Mouse (Mus musculus): ENCODE results near the gene Psmd6. TPM values are rescaled to one million over a fixed set of nuclear protein-coding genes. Genes with fewer than 3 reads are reported as not detected.

Psmd6 gene
- polyA plus RNA-seq, 1 experiment from 2014 or later, result 218 TPM

DNA sequence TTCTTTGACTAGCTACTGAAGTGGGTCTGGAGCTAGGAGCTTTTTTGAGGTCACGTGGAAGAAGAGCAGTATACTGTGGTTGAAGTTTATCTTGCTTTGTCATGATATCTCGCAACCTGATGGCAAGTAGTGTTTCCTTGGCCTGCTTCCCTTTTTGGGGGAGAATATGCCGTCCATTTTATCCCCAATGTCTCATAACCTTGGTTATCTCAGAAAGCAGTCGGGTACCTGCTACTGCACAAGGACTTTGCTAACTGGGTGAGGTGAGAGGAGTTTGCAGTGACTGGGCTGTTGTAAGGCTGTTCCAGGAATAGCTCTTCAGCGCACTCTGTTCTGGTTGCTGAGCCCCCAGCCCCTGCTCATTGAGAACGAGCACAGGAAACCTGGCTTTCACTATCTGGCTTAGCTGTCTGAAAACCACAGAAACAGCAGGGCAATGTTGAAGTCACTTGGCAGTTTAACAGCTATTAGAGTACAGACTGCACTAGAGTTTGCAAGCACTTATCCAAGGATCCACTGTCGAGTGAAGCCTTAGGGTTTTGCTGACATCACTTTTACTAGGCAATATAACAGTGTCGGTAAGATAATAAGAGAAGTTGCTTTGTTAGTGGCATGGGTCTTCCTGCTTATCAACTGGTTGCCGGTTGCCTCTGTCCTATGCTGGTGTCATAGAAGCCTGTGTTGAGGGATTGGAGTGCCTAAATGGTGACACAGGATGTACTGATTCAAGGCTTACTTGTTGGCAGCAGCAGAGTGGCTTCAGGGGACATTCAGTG, 32.6 kb downstream of the Psmd6 start:
- H3K4me2 ChIP-seq (ENCODE audit: low read depth, low read length), result no peak overlapping the region
- no peak overlapping the region for H3K9ac ChIP-seq (ENCODE audit: low read length)
- no peak overlapping the region for H3K27ac ChIP-seq (ENCODE audit: low read length)
- WGBS, result 76% methylated on average over 9 of the region's 9 CpGs
- no peaks in the 10 kb centered on the region for H3K27me3 ChIP-seq (ENCODE audit: control insufficient read depth, insufficient read depth, low read length)
- no peaks in the 10 kb centered on the region for H3K9me3 ChIP-seq (replicated peaks; ENCODE audit: control insufficient read depth, low read length)
- H3K4me3 ChIP-seq (replicated peaks; ENCODE audit: low read length), result no peak overlapping the region
- H3K36me3 ChIP-seq (ENCODE audit: control insufficient read depth, insufficient read depth, low read length), result peaks cover 13% of the 10 kb centered on the region
- H3K4me1 ChIP-seq (ENCODE audit: control insufficient read depth, insufficient read depth, low read length), result no peaks in the 10 kb centered on the region
- ATAC-seq (ENCODE audit: insufficient read depth, low FRiP score), result no peak

DNA sequence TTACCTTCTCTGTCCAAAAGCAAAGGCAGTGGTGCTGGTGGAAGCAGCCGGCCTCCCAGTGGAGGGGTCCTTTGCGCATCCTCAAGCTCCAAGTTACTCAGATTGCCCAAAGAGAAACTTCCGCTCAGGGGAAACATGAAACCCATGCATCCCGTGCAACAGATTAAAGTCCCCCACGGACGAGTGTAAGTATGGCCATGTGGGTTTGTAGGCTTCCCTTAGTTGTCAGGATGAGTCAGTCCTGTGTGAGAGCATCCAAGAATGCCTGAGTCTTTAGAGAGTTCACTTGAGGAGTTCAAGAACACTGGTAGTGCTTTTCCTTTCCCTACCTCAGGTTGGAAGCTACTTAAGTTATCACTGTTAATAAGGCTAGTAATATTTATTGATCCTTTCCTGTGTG, 33.4 kb downstream of the Psmd6 start:
- H3K4me1 ChIP-seq (ENCODE audit: control insufficient read depth, insufficient read depth, low read length), result no peaks in the 10 kb centered on the region
- ATAC-seq (ENCODE audit: insufficient read depth, low FRiP score), result no peak

DNA sequence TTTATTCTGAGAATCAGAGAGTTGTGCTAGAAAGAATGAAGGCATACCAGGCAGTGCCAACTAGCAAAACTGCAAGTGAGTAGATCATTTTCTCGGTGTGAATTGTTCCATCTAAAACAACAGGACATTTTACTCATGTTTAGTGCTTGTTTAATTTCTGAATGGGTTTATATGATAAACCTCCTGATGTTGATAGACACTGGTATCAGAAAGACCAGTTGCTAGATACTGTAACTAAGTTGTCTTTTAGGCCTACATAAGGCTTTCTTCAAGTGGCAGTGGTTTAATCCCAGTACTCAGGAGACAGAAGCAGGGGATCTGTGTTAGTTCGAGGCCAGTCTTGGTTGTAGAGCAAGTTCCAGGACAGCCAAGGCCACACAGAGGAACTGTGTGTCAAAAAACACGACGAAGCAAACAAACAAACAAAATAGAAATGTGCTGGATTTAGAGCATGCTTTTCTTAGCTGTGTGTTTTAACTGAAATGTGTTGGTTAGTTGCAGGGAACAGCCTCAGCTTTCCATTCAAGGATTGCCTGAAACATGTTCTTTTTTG, 34.0 kb downstream of the Psmd6 start:
- no peaks in the 10 kb centered on the region for H3K9me3 ChIP-seq (replicated peaks; ENCODE audit: control insufficient read depth, low read length)

More for the DNA sequence above, 33.4 kb downstream of the Psmd6 start:
- H3K4me3 ChIP-seq (replicated peaks; ENCODE audit: low read length), result no peak overlapping the region
- H3K4me2 ChIP-seq (ENCODE audit: low read depth, low read length), result no peak overlapping the region
- H3K27me3 ChIP-seq (ENCODE audit: control insufficient read depth, insufficient read depth, low read length), result no peaks in the 10 kb centered on the region
- peaks cover 7% of the 10 kb centered on the region for H3K36me3 ChIP-seq (ENCODE audit: control insufficient read depth, insufficient read depth, low read length)
- no peak overlapping the region for H3K27ac ChIP-seq (ENCODE audit: low read length)
- no peak overlapping the region for H3K9ac ChIP-seq (ENCODE audit: low read length)
- H3K9me3 ChIP-seq (replicated peaks; ENCODE audit: control insufficient read depth, low read length), result no peaks in the 10 kb centered on the region
- WGBS, result 80% methylated on average over 6 of the region's 6 CpGs

DNA sequence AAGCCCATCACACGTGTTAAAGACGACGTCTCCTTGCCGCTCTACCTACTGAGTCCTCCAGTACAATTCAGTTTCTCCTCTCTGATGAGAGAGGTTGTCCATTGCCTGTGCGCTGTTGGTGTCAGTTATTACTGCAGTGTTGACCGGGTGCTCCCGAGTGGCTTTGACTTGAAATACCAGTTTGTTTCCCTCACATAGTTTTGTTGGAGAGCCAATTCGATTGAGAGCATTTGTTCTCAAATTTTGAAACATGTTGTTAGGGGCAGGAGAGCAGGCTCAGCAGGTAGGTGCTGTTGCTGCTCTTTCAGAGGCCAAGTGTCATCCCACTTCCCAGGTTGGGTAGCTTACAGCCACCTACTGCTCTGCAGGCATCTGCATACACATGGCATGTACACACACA, 37.0 kb downstream of the Psmd6 start:
- no peaks in the 10 kb centered on the region for H3K9me3 ChIP-seq (replicated peaks; ENCODE audit: control insufficient read depth, low read length)
- ATAC-seq (ENCODE audit: insufficient read depth, low FRiP score), result no peak
- no peaks in the 10 kb centered on the region for H3K27me3 ChIP-seq (ENCODE audit: control insufficient read depth, insufficient read depth, low read length)
- H3K27ac ChIP-seq (ENCODE audit: low read length), result no peak overlapping the region; the same call in 1 of the 2 replicates
- H3K4me2 ChIP-seq (ENCODE audit: low read depth, low read length), result no peak overlapping the region
- H3K4me3 ChIP-seq (replicated peaks; ENCODE audit: low read length), result no peak overlapping the region
- H3K4me1 ChIP-seq (ENCODE audit: control insufficient read depth, insufficient read depth, low read length), result no peaks in the 10 kb centered on the region
- H3K9ac ChIP-seq (ENCODE audit: low read length), result no peak overlapping the region
- WGBS, result 88% methylated on average over 8 of the region's 8 CpGs
- H3K36me3 ChIP-seq (ENCODE audit: control insufficient read depth, insufficient read depth, low read length), result no peaks in the 10 kb centered on the region

More for the DNA sequence above, 34.0 kb downstream of the Psmd6 start:
- peaks cover 7% of the 10 kb centered on the region for H3K36me3 ChIP-seq (ENCODE audit: control insufficient read depth, insufficient read depth, low read length)
- H3K27me3 ChIP-seq (ENCODE audit: control insufficient read depth, insufficient read depth, low read length), result no peaks in the 10 kb centered on the region
- no peak overlapping the region for H3K4me2 ChIP-seq (ENCODE audit: low read depth, low read length)
- no peak for ATAC-seq (ENCODE audit: insufficient read depth, low FRiP score)
- no peaks in the 10 kb centered on the region for H3K4me1 ChIP-seq (ENCODE audit: control insufficient read depth, insufficient read depth, low read length)
- no peak overlapping the region for H3K27ac ChIP-seq (ENCODE audit: low read length)
- no peak overlapping the region for H3K9ac ChIP-seq (ENCODE audit: low read length)
- H3K4me3 ChIP-seq (replicated peaks; ENCODE audit: low read length), result no peak overlapping the region
- 87% methylated on average over 4 of the region's 4 CpGs for WGBS

DNA sequence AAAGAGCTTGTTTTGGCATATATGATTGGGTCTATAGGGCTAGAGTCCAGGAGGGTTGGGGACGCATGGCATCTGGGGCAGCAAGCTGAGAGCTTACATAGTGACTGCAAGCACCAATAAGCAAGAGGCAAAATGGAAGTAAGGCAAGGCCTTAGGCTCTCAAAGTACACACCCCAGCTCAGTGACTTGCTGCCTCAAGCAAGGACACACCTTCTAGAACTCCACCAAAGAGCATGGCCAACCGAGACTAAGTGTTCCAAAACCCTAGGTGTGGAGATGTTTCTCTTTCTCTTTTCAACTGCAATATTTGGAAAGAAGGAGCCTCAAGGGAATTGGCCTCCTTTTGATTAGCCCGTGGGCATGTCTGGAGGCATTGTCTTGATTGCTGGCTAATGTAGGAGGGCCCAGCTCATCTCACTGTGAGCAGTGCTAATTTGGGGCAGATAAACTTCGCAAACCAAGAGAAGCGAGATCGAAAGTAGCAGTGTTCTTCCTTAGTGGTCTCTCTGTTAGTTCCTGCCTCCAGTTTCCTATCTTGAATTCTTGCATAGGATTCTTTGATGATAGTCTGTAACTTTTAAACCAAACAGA, 40.1 kb downstream of the Psmd6 start:
- H3K4me3 ChIP-seq (replicated peaks; ENCODE audit: low read length), result no peak overlapping the region
- no peaks in the 10 kb centered on the region for H3K27me3 ChIP-seq (ENCODE audit: control insufficient read depth, insufficient read depth, low read length)
- no peak for ATAC-seq (ENCODE audit: insufficient read depth, low FRiP score)
- H3K4me1 ChIP-seq (ENCODE audit: control insufficient read depth, insufficient read depth, low read length), result no peaks in the 10 kb centered on the region
- 0 out of 2 replicates have a peak, but pooled peaks cover 3% of the 10 kb centered on the region for H3K36me3 ChIP-seq (ENCODE audit: control insufficient read depth, insufficient read depth, low read length)
- no peak overlapping the region for H3K27ac ChIP-seq (ENCODE audit: low read length)
- H3K9ac ChIP-seq (ENCODE audit: low read length), result no peak overlapping the region
- no peak overlapping the region for H3K4me2 ChIP-seq (ENCODE audit: low read depth, low read length)
- 90% methylated on average over 6 of the region's 6 CpGs for WGBS
- no peaks in the 10 kb centered on the region for H3K9me3 ChIP-seq (replicated peaks; ENCODE audit: control insufficient read depth, low read length)

DNA sequence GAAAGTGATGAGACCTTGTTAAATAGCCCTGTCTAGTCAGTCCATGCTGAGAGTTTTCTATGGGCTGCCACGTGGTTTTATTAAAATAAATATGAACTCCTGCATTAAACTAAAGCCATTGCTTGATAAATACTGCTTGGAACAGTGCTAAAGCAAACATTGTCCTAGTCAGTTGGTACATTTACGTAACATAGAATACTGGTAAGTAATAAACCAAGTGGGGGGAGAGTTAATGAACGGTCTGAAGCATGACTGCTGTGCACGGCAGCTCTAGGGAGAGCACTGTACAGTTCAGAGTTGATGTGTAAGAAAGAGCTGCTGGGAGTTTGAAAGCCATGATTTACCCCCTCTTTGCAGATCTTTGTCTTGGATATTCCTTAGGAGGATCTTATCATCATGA, 49.3 kb downstream of the Psmd6 start:
- WGBS, result 26% methylated on average over 4 of the region's 4 CpGs
- Histone ChIP-seq H3K4me1 (ENCODE audit: control insufficient read depth, insufficient read depth, low read length) (peaks cover 33% of the 10 kb centered on the region), H3K27me3 (ENCODE audit: control insufficient read depth, insufficient read depth, low read length) (no peaks in the 10 kb centered on the region), H3K36me3 (ENCODE audit: control insufficient read depth, insufficient read depth, low read length) (no peaks in the 10 kb centered on the region), H3K4me2 (ENCODE audit: low read depth, low read length) (no peak overlapping the region), H3K4me3 (replicated peaks; ENCODE audit: low read length) (no peak overlapping the region), H3K9me3 (replicated peaks; ENCODE audit: control insufficient read depth, low read length) (no peaks in the 10 kb centered on the region), H3K9ac (ENCODE audit: low read length) (no peak overlapping the region), H3K27ac (ENCODE audit: low read length) (no peak overlapping the region)
- ATAC-seq (ENCODE audit: insufficient read depth, low FRiP score), result peak; percentile 70; the same call in 1 of the 2 replicates

DNA sequence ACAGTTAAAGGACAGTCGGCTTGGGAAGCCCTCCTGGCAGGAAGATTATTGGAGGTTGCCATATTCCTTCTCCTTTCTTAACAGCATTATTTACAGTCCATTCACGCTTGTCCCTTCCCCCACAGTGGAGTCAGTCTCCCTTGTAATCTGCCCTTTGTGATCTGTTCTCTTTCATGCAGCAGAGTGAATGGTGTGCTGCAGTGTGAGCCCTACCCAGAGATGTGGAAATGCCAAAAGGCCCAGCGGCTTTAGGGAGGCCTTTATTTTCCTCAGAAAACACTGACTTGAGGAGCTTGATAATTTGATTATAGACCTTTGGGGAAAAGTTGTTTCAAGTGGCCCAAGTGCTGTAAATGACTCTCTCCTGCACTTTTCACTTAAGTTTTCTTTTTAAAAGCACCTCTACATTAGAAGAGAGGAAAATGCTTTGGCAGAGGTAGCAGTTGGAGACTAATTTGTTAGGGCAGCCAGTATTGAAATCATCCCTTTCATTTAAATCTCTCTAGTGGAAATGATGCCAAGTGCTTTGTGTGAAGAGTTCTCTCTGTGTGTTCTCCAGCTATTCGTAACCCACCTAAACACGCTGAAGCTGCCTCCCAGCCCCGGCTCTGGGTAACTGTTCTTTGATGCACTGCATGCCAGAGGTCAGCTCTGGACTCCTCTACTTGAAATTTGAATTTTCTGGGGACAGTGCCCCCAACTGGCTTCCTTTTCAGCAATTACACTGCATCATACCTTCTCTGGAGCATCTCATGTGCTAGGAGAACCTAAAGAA, 50.1 kb downstream of the Psmd6 start:
- Histone ChIP-seq H3K36me3 (ENCODE audit: control insufficient read depth, insufficient read depth, low read length) (no peaks in the 10 kb centered on the region), H3K27ac (ENCODE audit: low read length) (no peak overlapping the region), H3K4me3 (replicated peaks; ENCODE audit: low read length) (no peak overlapping the region), H3K4me1 (ENCODE audit: control insufficient read depth, insufficient read depth, low read length) (peaks cover 37% of the 10 kb centered on the region), H3K27me3 (ENCODE audit: control insufficient read depth, insufficient read depth, low read length) (no peaks in the 10 kb centered on the region), H3K4me2 (ENCODE audit: low read depth, low read length) (no peak overlapping the region), H3K9me3 (replicated peaks; ENCODE audit: control insufficient read depth, low read length) (no peaks in the 10 kb centered on the region), H3K9ac (ENCODE audit: low read length) (no peak overlapping the region)
- ATAC-seq (ENCODE audit: insufficient read depth, low FRiP score), result no peak
- WGBS, result 31% methylated on average over 6 of the region's 6 CpGs

DNA sequence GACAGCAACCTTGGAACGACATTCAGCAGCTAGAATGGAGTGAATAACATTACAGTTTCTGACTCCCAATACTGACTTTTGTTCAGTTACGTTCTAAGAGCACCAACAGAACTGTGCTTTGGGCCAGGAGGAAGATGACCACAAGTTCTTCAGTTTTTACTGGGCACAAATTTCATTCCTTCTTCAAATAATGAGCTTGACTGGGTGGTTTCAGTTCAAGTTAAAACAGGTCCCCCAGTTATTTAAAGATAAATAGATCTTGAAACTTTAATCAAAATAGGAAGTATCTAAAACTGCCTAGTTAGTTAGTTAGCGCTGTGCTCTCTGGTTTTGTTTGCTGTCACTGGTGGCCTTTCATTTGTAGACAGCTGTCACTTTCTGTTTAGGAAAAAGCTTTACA, 52.2 kb downstream of the Psmd6 start:
- no peak overlapping the region for H3K9ac ChIP-seq (ENCODE audit: low read length)
- peak overlapping the region; percentile 51 for H3K4me2 ChIP-seq (ENCODE audit: low read depth, low read length)
- H3K27me3 ChIP-seq (ENCODE audit: control insufficient read depth, insufficient read depth, low read length), result no peaks in the 10 kb centered on the region
- 32% methylated on average over 3 of the region's 3 CpGs for WGBS
- no peak overlapping the region for H3K4me3 ChIP-seq (replicated peaks; ENCODE audit: low read length)
- no peaks in the 10 kb centered on the region for H3K36me3 ChIP-seq (ENCODE audit: control insufficient read depth, insufficient read depth, low read length)
- H3K27ac ChIP-seq (ENCODE audit: low read length), result peak overlapping the region; percentile 91
- no peaks in the 10 kb centered on the region for H3K9me3 ChIP-seq (replicated peaks; ENCODE audit: control insufficient read depth, low read length)
- H3K4me1 ChIP-seq (ENCODE audit: control insufficient read depth, insufficient read depth, low read length), result peaks cover 47% of the 10 kb centered on the region
- ATAC-seq (ENCODE audit: insufficient read depth, low FRiP score), result no peak

All from stomach, embryonic 16.5 days (tissue).